Mouse (Mus musculus) forebrain, embryonic 16.5 days (tissue): Measurements from ENCODE around the gene Acadvl. TPM values are rescaled to one million over a fixed set of nuclear protein-coding genes. Genes with fewer than 3 reads are reported as not detected.

ENCODE experiments used
- ATAC-seq: fragments of 200-750 bp; cut with Nextera tagmentation; 2 replicates; pipeline ENCODE4 v1.8.0; 2017; ENCODE audit warnings: mild to moderate bottlenecking, moderate library complexity
- H3K27ac ChIP-seq: fragments of 300-500 bp; sonication (generic); 2 replicates; pipeline ENCODE4 v1.5.1; 2014; ENCODE audit warnings: low read length, control low read depth
- H3K27me3 ChIP-seq: fragments of 300-500 bp; sonication (generic); replicated peaks from 2 replicates; pipeline ENCODE4 v1.6.1; 2014; ENCODE audit warnings: low read length; ENCODE audit not compliant: control insufficient read depth, insufficient read depth
- H3K36me3 ChIP-seq: fragments of 300-500 bp; sonication (generic); 2 replicates; pipeline ENCODE4 v1.6.1; 2014; ENCODE audit not compliant: control insufficient read depth, insufficient read depth
- H3K4me1 ChIP-seq: fragments of 300-500 bp; sonication (generic); replicated peaks from 2 replicates; pipeline ENCODE4 v1.6.1; 2014; ENCODE audit warnings: low read length; ENCODE audit not compliant: control insufficient read depth, insufficient read depth
- H3K4me2 ChIP-seq: fragments of 300-500 bp; sonication (generic); 2 replicates; pipeline ENCODE4 v1.6.1; 2014; ENCODE audit warnings: mild to moderate bottlenecking, low read length, control low read depth
- H3K4me3 ChIP-seq: fragments of 300-500 bp; sonication (generic); replicated peaks from 2 replicates; pipeline ENCODE4 v1.5.1; 2014; ENCODE audit warnings: mild to moderate bottlenecking, low read length, control low read depth
- H3K9ac ChIP-seq: fragments of 300-500 bp; sonication (generic); replicated peaks from 2 replicates; pipeline ENCODE4 v1.6.1; 2014; ENCODE audit warnings: low read depth, low read length, control low read depth
- H3K9me3 ChIP-seq: fragments of 300-500 bp; sonication (generic); 2 replicates; pipeline ENCODE4 v1.6.1; 2016; ENCODE audit warnings: low read length; ENCODE audit not compliant: control insufficient read depth
- WGBS: fragments of 180-500 bp; shearing (Covaris S2); extraction: QIAGEN DNeasy Blood & Tissue Kit; methylation state at CpG from one replicate; pipeline ENCODE4 v1.1.7; 2014; 5-methylcytosine and 5-hydroxymethylcytosine counted together
- polyA plus RNA-seq: library from polyadenylated mRNA; unstranded; fragments of >200 nt; fragmentation: Nextera tagmentation; extraction: Ambion mirVana; gene quantifications from 2 replicates; pipeline ENCODE4 v1.2.1, GENCODE M21; 2015

The Acadvl gene
- 60.2 and 60.6 TPM in 2 replicates for polyA plus RNA-seq

DNA sequence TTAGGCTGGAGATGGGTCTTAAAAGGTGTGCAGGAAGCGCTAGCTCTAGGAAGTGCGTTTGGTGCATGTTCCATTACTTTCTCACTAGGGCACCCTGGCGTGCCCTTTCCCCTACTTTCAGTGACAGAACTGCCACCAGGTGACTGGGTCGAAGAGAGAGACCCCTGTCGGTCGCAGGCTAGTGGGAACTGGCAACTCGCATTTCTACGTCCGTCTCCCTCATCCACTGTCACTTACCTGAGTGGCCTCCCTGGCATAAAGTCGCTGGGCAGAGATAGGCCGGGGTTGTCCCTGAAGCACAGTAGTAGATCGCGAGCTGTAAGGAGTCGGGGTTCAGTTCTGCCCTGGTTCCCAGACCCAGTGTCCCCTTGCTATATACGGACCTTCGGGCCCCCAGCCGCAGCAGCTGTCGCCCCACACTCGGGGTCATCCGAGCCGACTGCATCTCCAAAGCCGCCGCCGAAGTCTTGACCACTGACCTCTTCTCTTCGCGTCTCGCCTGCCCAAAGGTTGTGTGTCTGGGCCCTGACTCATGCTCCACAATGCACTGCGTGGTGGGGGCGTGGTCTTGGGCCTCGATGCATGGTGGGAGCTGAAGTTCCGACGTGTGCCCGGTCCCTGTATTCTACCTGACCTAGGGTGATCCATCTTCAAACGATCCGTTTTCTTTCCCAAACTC lies at the start of gene Acadvl:
Acadvl (minus strand) TSS at position 532 of the 679 bp plus-strand sequence.
- WGBS, result under 1% methylated on average over 35 of the region's 35 CpGs
- Histone ChIP-seq H3K4me1 (peaks cover 38% of the 10 kb centered on the region), H3K36me3 (peaks cover 13% of the 10 kb centered on the region), H3K4me3 (peak within 1 kb of the TSS; percentile 67), H3K4me2 (peak within 1 kb of the TSS; percentile 80), H3K9me3 (no peaks in the 10 kb centered on the region), H3K27ac (peak within 1 kb of the TSS; percentile 25; the same call in 1 of the 2 replicates), H3K9ac (peak within 1 kb of the TSS; percentile 69), H3K27me3 (no peaks in the 10 kb centered on the region)
- peak; percentile 82 for ATAC-seq

DNA sequence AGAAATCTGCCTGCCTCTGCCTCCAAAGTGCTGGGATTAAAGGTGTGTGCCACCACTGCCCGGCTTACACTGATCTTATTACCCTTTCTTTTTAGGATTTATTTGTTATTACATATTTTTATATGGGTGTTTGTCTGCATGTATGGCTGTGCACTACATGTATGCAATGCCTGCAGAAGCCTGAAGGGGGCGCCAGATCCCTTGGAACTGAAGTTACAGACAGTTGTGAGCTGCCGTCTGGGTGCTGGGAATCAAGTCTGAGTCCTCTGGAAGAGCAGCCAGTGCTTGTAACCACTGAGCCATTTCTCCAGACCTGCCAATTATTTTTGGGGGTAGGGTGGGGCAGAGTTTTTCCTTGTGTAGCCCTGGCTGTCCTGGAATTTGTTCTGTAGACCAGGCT lies 47.8 kb upstream of the Acadvl start:
- Histone ChIP-seq H3K36me3 (no peaks in the 10 kb centered on the region), H3K9ac (no peak overlapping the region), H3K27me3 (no peaks in the 10 kb centered on the region), H3K4me2 (no peak overlapping the region), H3K27ac (no peak overlapping the region), H3K9me3 (peaks cover 2% of the 10 kb centered on the region; the same call in 1 of the 2 replicates), H3K4me1 (no peaks in the 10 kb centered on the region), H3K4me3 (no peak overlapping the region)
- 65% methylated on average over 3 of the region's 3 CpGs for WGBS
- no peak for ATAC-seq

DNA sequence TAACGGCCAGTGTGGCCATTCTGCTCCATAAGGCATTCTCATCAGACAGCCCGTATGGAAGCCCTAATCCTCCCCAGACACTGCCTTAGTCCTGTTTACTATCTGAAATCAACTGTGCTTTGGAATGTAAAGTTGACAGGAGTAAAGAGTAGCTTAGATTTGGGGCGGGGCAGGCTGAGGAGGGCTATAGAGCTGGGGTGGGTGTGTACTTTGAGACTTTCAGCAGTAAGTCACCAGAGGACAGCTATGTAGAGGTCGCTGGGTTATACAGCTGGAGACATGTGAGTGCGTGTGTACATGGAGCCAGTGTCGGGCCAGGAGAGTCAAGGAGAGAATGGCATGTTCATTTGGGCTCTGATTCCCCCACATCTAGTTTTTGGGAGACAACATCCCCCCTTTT lies 44.7 kb upstream of the Acadvl start:
- Histone ChIP-seq H3K4me2 (no peak overlapping the region), H3K4me3 (no peak overlapping the region), H3K9me3 (peaks cover 2% of the 10 kb centered on the region; the same call in 1 of the 2 replicates), H3K27ac (no peak overlapping the region), H3K27me3 (no peaks in the 10 kb centered on the region), H3K36me3 (no peaks in the 10 kb centered on the region), H3K4me1 (0 out of 2 replicates have a peak, but pooled peaks cover 3% of the 10 kb centered on the region), H3K9ac (no peak overlapping the region)
- ATAC-seq, result no peak
- WGBS, result 69% methylated on average over 6 of the region's 6 CpGs

DNA sequence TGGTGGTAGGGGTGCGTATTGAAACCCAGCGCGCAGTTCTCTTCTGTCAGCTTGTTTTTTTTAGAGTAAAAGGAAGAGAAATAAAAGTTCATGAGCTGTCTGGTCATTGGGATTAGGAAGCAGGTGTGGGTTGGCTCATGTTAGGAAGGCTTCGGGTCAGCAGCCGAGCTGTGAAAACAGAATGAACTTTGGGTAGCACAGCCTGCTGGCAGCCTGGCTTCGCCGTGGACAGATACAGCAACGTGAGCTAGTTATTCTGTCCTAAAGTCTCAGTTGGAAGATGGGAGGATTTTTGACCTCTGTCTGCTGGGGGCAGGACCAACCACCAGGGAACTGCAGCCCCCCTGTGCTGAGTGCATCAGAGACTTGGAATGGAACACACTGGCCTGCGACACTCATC lies 42.6 kb upstream of the Acadvl start:
- H3K4me1 ChIP-seq, result 0 out of 2 replicates have a peak, but pooled peaks cover 3% of the 10 kb centered on the region
- no peaks in the 10 kb centered on the region for H3K9me3 ChIP-seq
- H3K27ac ChIP-seq, result no peak overlapping the region
- H3K4me2 ChIP-seq, result no peak overlapping the region
- 78% methylated on average over 9 of the region's 9 CpGs for WGBS
- no peaks in the 10 kb centered on the region for H3K27me3 ChIP-seq
- no peak for ATAC-seq
- no peak overlapping the region for H3K9ac ChIP-seq
- no peak overlapping the region for H3K4me3 ChIP-seq
- H3K36me3 ChIP-seq, result no peaks in the 10 kb centered on the region

DNA sequence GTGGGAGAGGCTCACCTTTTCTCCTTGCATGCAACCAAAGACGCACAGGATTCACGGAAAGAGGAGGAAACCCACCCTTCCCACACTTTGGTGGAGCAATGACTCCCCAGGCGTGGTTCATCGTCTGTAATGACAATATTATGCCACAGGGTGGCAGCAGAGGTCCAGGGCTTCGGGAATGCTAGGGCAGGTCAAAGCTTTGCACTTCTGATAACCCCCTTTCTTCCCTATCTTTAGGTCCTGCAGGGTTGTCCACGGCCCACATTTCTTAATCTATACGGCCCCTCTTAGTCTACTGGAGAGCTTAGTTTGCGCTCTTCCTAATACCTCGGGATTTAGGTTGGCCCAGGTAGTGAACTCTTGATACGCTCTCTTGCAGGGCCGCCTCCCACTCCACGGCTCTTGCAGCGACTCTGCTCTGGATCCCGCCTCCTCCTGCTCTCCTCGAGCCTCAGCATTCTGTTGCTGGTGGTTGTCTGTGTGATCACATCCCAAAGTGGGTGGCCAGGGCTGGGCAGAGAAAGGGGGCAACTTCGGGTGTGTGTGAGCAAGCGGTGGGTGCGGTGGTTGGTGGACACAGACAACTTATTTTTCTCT lies 40.5 kb upstream of the Acadvl start:
- H3K4me1 ChIP-seq, result 0 out of 2 replicates have a peak, but pooled peaks cover 3% of the 10 kb centered on the region
- no peak overlapping the region; the same call in 1 of the 2 replicates for H3K4me2 ChIP-seq
- 23% methylated on average over 18 of the region's 18 CpGs for WGBS
- H3K9ac ChIP-seq, result no peak overlapping the region
- H3K9me3 ChIP-seq, result no peaks in the 10 kb centered on the region
- no peak overlapping the region for H3K4me3 ChIP-seq
- no peaks in the 10 kb centered on the region for H3K27me3 ChIP-seq
- H3K27ac ChIP-seq, result no peak overlapping the region
- ATAC-seq, result peak; percentile 61
- no peaks in the 10 kb centered on the region for H3K36me3 ChIP-seq

DNA sequence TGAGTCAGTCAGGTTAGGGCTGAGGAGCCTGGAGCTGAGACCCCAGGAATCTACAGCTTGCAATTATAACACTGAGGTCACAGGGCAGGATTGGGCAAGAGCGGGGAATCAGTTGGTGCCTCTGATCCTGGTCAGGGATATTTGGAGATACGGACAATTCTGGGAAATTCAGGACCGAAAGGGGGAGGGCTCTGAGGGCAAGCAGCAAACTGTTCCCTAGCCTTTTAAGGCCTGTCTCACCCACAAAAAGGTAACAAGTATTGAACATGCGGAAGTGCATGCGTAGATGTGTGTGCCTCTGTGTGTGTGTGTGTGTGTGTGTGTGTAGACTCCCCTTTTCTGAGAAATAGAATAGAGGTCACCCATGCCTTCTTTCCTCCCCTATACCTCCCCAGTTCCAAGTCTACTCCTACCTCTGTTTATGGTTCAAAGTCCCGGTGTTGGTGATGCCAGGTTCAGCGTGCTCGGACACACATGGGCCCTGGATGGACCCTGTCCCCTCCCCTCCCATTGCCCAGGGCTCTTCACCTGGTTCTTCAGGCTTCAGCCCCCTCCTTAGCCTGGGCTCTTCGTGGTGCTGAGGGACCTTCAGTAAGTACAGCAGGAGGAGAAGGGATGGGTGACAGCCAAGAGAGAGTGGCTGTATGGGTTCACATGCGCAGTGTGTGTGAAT lies 38.8 kb upstream of the Acadvl start, which contains the start of gene Asgr1:
Asgr1 (plus strand) TSS at position 188 of the 673 bp plus-strand sequence.
- whole genome bisulfite sequencing, result 84% methylated on average over 10 of the region's 10 CpGs
- H3K27me3 ChIP-seq, result no peaks in the 10 kb centered on the region
- H3K4me3 ChIP-seq, result no peak within 1 kb of the TSS
- peaks cover 5% of the 10 kb centered on the region; the same call in 1 of the 2 replicates for H3K4me1 ChIP-seq
- no peak within 1 kb of the TSS for H3K4me2 ChIP-seq
- H3K9me3 ChIP-seq, result no peaks in the 10 kb centered on the region
- no peak for ATAC-seq
- H3K27ac ChIP-seq, result no peak within 1 kb of the TSS
- H3K36me3 ChIP-seq, result no peaks in the 10 kb centered on the region
- no peak within 1 kb of the TSS for H3K9ac ChIP-seq

DNA sequence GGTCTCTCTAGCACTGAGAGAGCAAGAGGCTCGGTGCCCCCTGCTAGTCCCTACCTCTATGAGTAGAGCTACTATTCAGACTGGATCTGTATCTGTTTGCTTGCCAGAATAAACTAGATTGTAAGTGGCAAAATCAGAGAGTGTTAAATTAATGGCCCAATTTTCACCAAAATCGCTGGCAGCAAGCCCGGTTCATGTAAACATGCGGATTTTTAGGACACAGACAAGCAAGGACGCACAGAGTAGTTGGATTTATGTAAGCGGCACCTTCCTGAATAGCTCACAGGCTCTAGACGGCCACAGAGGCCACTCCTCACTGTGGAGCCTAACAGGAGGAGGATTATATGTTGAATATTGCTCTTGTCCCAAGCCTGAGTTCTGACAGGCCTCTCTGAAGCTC lies 37.9 kb upstream of the Acadvl start:
- peaks cover 7% of the 10 kb centered on the region; the same call in 1 of the 2 replicates for H3K4me1 ChIP-seq
- H3K9me3 ChIP-seq, result no peaks in the 10 kb centered on the region
- H3K27me3 ChIP-seq, result no peaks in the 10 kb centered on the region
- H3K36me3 ChIP-seq, result no peaks in the 10 kb centered on the region
- H3K4me3 ChIP-seq, result no peak overlapping the region
- no peak for ATAC-seq
- no peak overlapping the region for H3K27ac ChIP-seq
- no peak overlapping the region for H3K4me2 ChIP-seq
- no peak overlapping the region for H3K9ac ChIP-seq
- WGBS, result 61% methylated on average over 7 of the region's 7 CpGs

DNA sequence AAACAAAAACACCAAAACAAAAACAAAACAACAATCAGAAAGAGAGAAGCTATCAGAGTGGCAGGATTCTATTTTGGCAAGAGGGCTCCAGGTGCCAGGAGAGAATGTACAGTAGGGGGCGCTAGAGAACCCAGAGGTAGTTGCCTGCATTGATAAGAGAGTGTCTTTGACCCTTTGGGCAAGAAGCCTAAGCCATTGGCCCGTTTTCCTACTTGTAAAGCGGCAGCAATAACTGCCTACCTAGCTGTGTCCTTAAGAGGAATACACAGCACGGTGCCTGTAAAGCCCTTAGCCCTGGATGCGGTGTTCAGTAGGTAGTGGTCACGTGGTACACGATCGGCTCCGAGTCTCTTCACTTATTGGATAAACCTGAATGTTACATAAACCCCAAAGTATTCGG lies 34.6 kb upstream of the Acadvl start:
- Histone ChIP-seq H3K27ac (no peak overlapping the region), H3K4me2 (no peak overlapping the region), H3K36me3 (peaks cover 3% of the 10 kb centered on the region; the same call in 1 of the 2 replicates), H3K27me3 (no peaks in the 10 kb centered on the region), H3K9me3 (no peaks in the 10 kb centered on the region), H3K4me3 (no peak overlapping the region), H3K9ac (no peak overlapping the region), H3K4me1 (peaks cover 4% of the 10 kb centered on the region; the same call in 1 of the 2 replicates)
- no peak for ATAC-seq
- WGBS, result 63% methylated on average over 10 of the region's 10 CpGs

DNA sequence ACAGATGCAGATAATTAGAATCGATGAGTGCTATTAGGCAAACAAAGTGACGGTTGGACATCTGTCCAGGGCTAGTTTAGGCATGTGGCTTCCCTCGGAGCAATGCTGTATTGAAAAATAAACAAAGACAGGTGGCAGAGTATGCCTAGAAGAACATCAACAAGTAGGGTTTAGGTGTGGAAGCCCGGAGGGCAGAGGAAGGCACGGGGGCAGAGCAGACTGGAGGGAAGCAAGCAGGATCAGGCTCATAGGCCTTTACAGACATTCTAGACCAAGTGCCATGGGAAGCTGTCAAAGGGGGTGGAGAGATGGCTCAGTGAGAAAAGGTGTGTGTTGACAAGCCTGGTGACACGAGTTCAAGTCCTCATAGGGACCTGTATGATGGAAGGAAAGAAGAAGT lies 34.2 kb upstream of the Acadvl start:
- peaks cover 4% of the 10 kb centered on the region; the same call in 1 of the 2 replicates for H3K4me1 ChIP-seq
- H3K36me3 ChIP-seq, result peaks cover 7% of the 10 kb centered on the region; the same call in 1 of the 2 replicates
- H3K4me2 ChIP-seq, result no peak overlapping the region
- H3K9me3 ChIP-seq, result no peaks in the 10 kb centered on the region
- 53% methylated on average over 6 of the region's 6 CpGs for WGBS
- no peak overlapping the region for H3K9ac ChIP-seq
- no peak overlapping the region for H3K27ac ChIP-seq
- ATAC-seq, result no peak
- H3K27me3 ChIP-seq, result no peaks in the 10 kb centered on the region
- H3K4me3 ChIP-seq, result no peak overlapping the region
